Mouse (Mus musculus) stomach, postnatal 0 days (tissue): ENCODE measurements at regions not wholly inside any gene's neighbourhood (a gene's known extent, or its start where the extent isn't known, plus 50 kb on each side); places are given as distances from the start of the nearest gene placed in this dataset.
"Not testable (repeated sequence)": the region's sequence is repeated elsewhere in the genome, so short reads cannot be mapped to it uniquely, and the experiment has no call there.

Source experiments
- CTCF ChIP-seq: IDR thresholded peaks from 2 replicates; pipeline ENCODE4 v1.5.1; 2016; ENCODE audit warnings: antibody characterized with exemption, low read depth, mild to moderate bottlenecking, moderate library complexity
- EP300 ChIP-seq: optimal IDR thresholded peaks from 2 replicates; pipeline ENCODE3; 2016; ENCODE audit warnings: antibody characterized with exemption

- not testable (repeated sequence) for TF ChIP-seq CTCF, EP300
Measured at GRCm38 (mm10) chr2:79044804-79045203, 176.9 kb downstream of the Ube2e3 start.
